Mouse (Mus musculus) hindbrain, postnatal 0 days (tissue): ENCODE data around the gene Gngt1. TPM values are rescaled to one million over a fixed set of nuclear protein-coding genes. Genes with fewer than 3 reads are reported as not detected.

Source experiments
- ATAC-seq: fragments of 200-750 bp; cut with Nextera tagmentation; 2 replicates; pipeline ENCODE4 v1.8.0; 2017; ENCODE audit warnings: mild to moderate bottlenecking, moderate TSS enrichment, moderate library complexity
- DNase-seq: peaks from one replicate; pipeline ENCODE4 v3.0.0-alpha.2; 2015; ENCODE audit warnings: low spot score
- H3K27ac ChIP-seq: fragments of 300-500 bp; sonication (generic); 2 replicates; pipeline ENCODE4 v1.5.1; 2014; ENCODE audit warnings: mild to moderate bottlenecking
- H3K27me3 ChIP-seq: fragments of 300-500 bp; sonication (generic); 2 replicates; pipeline ENCODE4 v1.6.1; 2014; ENCODE audit warnings: low read length, mixed read lengths; ENCODE audit not compliant: insufficient read depth
- H3K36me3 ChIP-seq: fragments of 300-500 bp; sonication (generic); 2 replicates; pipeline ENCODE4 v1.6.1; 2014; ENCODE audit warnings: low read length, mixed read lengths; ENCODE audit not compliant: insufficient read depth
- H3K4me1 ChIP-seq: fragments of 300-500 bp; sonication (generic); 2 replicates; pipeline ENCODE4 v1.6.1; 2014; ENCODE audit warnings: antibody characterized with exemption, low read length, mixed read lengths; ENCODE audit not compliant: insufficient read depth
- H3K4me2 ChIP-seq: fragments of 300-500 bp; sonication (generic); 2 replicates; pipeline ENCODE4 v1.6.1; 2014; ENCODE audit warnings: low read depth, mild to moderate bottlenecking, low read length, moderate library complexity, mixed read lengths
- H3K4me3 ChIP-seq: fragments of 300-500 bp; sonication (generic); 2 replicates; pipeline ENCODE4 v1.5.1; 2014; ENCODE audit warnings: low read length
- H3K9ac ChIP-seq: fragments of 300-500 bp; sonication (generic); replicated peaks from 2 replicates; pipeline ENCODE4 v1.6.1; 2014; ENCODE audit warnings: mild to moderate bottlenecking, low read length, moderate library complexity, mixed read lengths
- H3K9me3 ChIP-seq: fragments of 300-500 bp; sonication (generic); 2 replicates; pipeline ENCODE4 v1.6.1; 2016; ENCODE audit warnings: low read length, mixed read lengths
- CTCF ChIP-seq: IDR thresholded peaks from 2 replicates; pipeline ENCODE4 v1.5.1; 2016; ENCODE audit warnings: antibody characterized with exemption, control low read depth, low read depth
- WGBS: fragments of 180-500 bp; shearing (Covaris S2); extraction: QIAGEN DNeasy Blood & Tissue Kit; methylation state at CpG from one replicate; pipeline ENCODE4 v1.1.7; 2014; 5-methylcytosine and 5-hydroxymethylcytosine counted together
- polyA plus RNA-seq: library from polyadenylated mRNA; unstranded; fragments of >200 nt; fragmentation: Nextera tagmentation; extraction: Ambion mirVana; gene quantifications from 2 replicates; pipeline ENCODE4 v1.2.1, GENCODE M21; 2015
- total RNA-seq: library from RNA; depleted of rRNA; stranded (reverse); fragments of >200 nt; gene quantifications from 2 replicates; pipeline ENCODE4 v1.2.3, GENCODE M21; 2014

Gngt1 gene
- total and polyA plus RNA-seq, 2 experiments from 2014 or later = not detected

- no peak for TF ChIP-seq CTCF
- Histone ChIP-seq H3K9me3 (no peaks in the 10 kb centered on the region), H3K9ac (no peak overlapping the region), H3K4me2 (peak overlapping the region; percentile 13; the same call in 1 of the 2 replicates), H3K27me3 (no peaks in the 10 kb centered on the region), H3K36me3 (no peaks in the 10 kb centered on the region), H3K4me1 (0 out of 2 replicates have a peak, but pooled peaks cover 4% of the 10 kb centered on the region), H3K4me3 (no peak overlapping the region), H3K27ac (no peak overlapping the region)
- no peak for DNase-seq
- no peak for ATAC-seq
- 37% methylated on average over 6 of the region's 6 CpGs for WGBS
Measured at GRCm38 (mm10) chr6:3999296-3999695, 5.7 kb downstream of the Gngt1 start.

GRCm38 (mm10) chr6:4000716-4001115 lies 7.1 kb downstream of the Gngt1 start:
- Histone ChIP-seq H3K27me3 (no peaks in the 10 kb centered on the region), H3K9me3 (no peaks in the 10 kb centered on the region), H3K4me1 (0 out of 2 replicates have a peak, but pooled peaks cover 4% of the 10 kb centered on the region), H3K4me3 (no peak overlapping the region), H3K36me3 (no peaks in the 10 kb centered on the region), H3K9ac (no peak overlapping the region), H3K4me2 (no peak overlapping the region), H3K27ac (no peak overlapping the region)
- no peak for TF ChIP-seq CTCF
- DNase-seq (no peak), ATAC-seq (no peak)
- WGBS = 81% methylated on average over 3 of the region's 3 CpGs

DNA sequence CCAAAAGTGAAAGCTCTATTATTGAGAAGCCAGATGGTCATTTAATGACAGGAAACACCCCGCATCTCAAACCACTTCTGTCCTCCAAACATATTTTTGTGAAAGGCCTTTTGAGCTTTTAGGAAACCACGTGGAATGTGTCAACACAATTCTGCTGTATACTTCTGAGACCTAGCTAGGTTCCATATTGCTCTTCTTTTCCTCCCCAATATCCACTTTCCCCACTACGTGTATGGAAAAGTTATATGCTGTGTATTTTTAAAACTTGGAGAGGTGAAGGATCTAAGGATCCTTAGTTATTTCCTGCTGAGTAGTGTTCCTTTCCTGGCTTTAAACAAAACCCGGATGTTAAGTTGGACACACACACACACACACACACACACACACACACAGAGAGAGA lies 9.9 kb downstream of the Gngt1 start:
- peak overlapping the region; percentile 56; the same call in 1 of the 2 replicates for H3K27ac ChIP-seq
- ATAC-seq = no peak
- no peaks in the 10 kb centered on the region for H3K36me3 ChIP-seq
- no peak overlapping the region for H3K4me3 ChIP-seq
- peak overlapping the region; percentile 57; the same call in 1 of the 2 replicates for H3K4me2 ChIP-seq
- no peaks in the 10 kb centered on the region for H3K27me3 ChIP-seq
- H3K4me1 ChIP-seq = 0 out of 2 replicates have a peak, but pooled peaks cover 4% of the 10 kb centered on the region
- no peaks in the 10 kb centered on the region for H3K9me3 ChIP-seq
- WGBS = 51% methylated on average over 4 of the region's 4 CpGs
- TF ChIP-seq CTCF = no peak
- H3K9ac ChIP-seq = no peak overlapping the region
- DNase-seq = no peak

- Histone ChIP-seq H3K27ac (peak within 1 kb of the TSS; percentile 67), H3K4me3 (peak within 1 kb of the TSS; percentile 39), H3K27me3 (no peaks in the 10 kb centered on the region), H3K9me3 (no peaks in the 10 kb centered on the region), H3K36me3 (no peaks in the 10 kb centered on the region), H3K4me1 (0 out of 2 replicates have a peak, but pooled peaks cover 4% of the 10 kb centered on the region), H3K9ac (peak within 1 kb of the TSS; percentile 44), H3K4me2 (peak within 1 kb of the TSS; percentile 57)
- 3% methylated on average over 19 of the region's 19 CpGs for WGBS
- peak; percentile 41 for DNase-seq
- no peak for TF ChIP-seq CTCF
- peak; percentile 80 for ATAC-seq
Measured at GRCm38 (mm10) chr6:4003890-4004306, 10.3 kb downstream of the Gngt1 start, which contains the start of gene Gng11. TSS of gene Gng11 (plus strand) at chr6:4003904.

GRCm38 (mm10) chr6:4004808-4005207 lies 11.2 kb downstream of the Gngt1 start:
- ATAC-seq (no peak; the same call in 1 of the 2 replicates), DNase-seq (no peak)
- Histone ChIP-seq H3K4me2 (peak overlapping the region; percentile 57), H3K4me3 (peak overlapping the region; percentile 39; the same call in 1 of the 2 replicates), H3K27ac (no peak overlapping the region), H3K9ac (no peak overlapping the region; the same call in 1 of the 2 replicates), H3K4me1 (0 out of 2 replicates have a peak, but pooled peaks cover 4% of the 10 kb centered on the region), H3K36me3 (no peaks in the 10 kb centered on the region), H3K9me3 (no peaks in the 10 kb centered on the region), H3K27me3 (no peaks in the 10 kb centered on the region)
- WGBS = 69% methylated on average over 2 of the region's 2 CpGs
- TF ChIP-seq CTCF = no peak

DNA sequence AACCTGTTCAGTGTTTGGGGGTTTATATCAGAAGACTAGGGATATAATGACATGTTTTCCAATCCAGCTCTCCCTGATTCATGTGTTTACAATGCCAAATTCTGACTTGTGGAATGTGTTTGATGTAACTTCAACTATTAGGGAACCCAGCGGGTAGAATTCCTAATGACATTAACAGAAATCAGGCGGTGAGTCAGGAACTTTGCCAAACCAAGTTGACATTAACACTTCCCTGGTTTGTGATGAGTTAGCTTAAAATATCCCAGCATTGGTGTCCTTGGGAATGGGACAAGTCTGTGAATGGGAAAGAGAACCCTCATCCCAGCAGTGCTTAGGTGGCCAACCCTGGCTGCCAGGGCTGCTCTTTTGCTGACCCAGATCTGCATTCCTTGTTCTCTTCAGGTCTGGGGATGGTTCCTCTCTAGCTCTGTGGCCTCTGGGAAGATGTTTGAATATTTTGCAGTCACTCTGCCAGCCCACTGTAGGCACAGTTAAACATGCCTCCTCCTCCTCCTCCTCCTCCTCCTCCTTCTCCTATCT lies 15.0 kb downstream of the Gngt1 start:
- WGBS = 67% methylated on average over 2 of the region's 2 CpGs
- H3K36me3 ChIP-seq = no peaks in the 10 kb centered on the region
- no peak overlapping the region for H3K4me3 ChIP-seq
- H3K9ac ChIP-seq = no peak overlapping the region
- no peaks in the 10 kb centered on the region for H3K9me3 ChIP-seq
- H3K27ac ChIP-seq = no peak overlapping the region
- ATAC-seq (no peak), DNase-seq (no peak)
- no peak for TF ChIP-seq CTCF
- 0 out of 2 replicates have a peak, but pooled peaks cover 4% of the 10 kb centered on the region for H3K4me1 ChIP-seq
- H3K27me3 ChIP-seq = no peaks in the 10 kb centered on the region
- H3K4me2 ChIP-seq = no peak overlapping the region

DNA sequence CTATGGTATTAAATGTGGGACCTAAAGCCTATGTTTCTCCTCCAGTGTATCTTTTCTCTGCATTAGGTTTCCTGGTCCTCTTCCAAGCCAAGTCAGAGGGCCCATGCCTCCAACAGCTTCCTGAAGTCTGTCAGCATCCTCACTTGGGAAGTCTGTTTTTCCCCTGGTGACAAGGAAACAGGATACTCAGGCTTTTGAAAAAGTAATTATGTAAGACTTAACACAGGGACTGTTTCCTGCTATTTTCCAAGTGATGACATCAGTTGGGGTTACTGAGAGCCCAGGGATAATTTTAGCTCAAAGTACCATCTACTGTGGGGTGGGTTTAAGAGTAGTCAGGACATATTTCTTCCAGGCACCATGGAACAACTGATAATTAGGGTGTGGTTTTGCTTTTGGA lies 16.0 kb downstream of the Gngt1 start:
- no peak for ATAC-seq
- no peaks in the 10 kb centered on the region for H3K9me3 ChIP-seq
- no peak for TF ChIP-seq CTCF
- no peak overlapping the region for H3K27ac ChIP-seq
- no peaks in the 10 kb centered on the region for H3K36me3 ChIP-seq
- DNase-seq = no peak
- H3K4me2 ChIP-seq = no peak overlapping the region
- H3K9ac ChIP-seq = no peak overlapping the region
- no peaks in the 10 kb centered on the region for H3K4me1 ChIP-seq
- no peak overlapping the region for H3K4me3 ChIP-seq
- no peaks in the 10 kb centered on the region for H3K27me3 ChIP-seq
